Mouse (Mus musculus) macrophage (primary cell): ENCODE data around the gene E2f6. TPM values are rescaled to one million over a fixed set of nuclear protein-coding genes. Genes with fewer than 3 reads are reported as not detected.

Experiments used
- H3K27ac ChIP-seq: fragments of 350-480 bp; formaldehyde crosslinking; 2 replicates; pipeline ENCODE4 v1.9.0; 2021
- H3K36me3 ChIP-seq: fragments of 350-480 bp; formaldehyde crosslinking; 2 replicates; pipeline ENCODE4 v1.9.0; 2021; ENCODE audit errors: inconsistent target
- H3K4me3 ChIP-seq: fragments of 350-480 bp; formaldehyde crosslinking; 2 replicates; pipeline ENCODE4 v1.9.0; 2021; ENCODE audit errors: inconsistent target
- H3K79me2 ChIP-seq: fragments of 350-480 bp; formaldehyde crosslinking; 2 replicates; pipeline ENCODE4 v1.9.0; 2021; ENCODE audit errors: inconsistent target
- WGBS: methylation state at CpG from one replicate; pipeline ENCODE4 v1.1.7; 2026; ENCODE audit warnings: inconsistent platforms; ENCODE audit not compliant: missing documents; 5-methylcytosine and 5-hydroxymethylcytosine counted together
- polyA plus RNA-seq: library from polyadenylated mRNA; stranded (reverse); fragments of 250-400 nt; gene quantifications from 3 replicates; pipeline ENCODE4 v1.2.4, GENCODE M21; 2018; ENCODE audit warnings: inconsistent platforms

The E2f6 gene
- polyA plus RNA-seq, 1 experiment from 2014 or later = 14.9 TPM

- Histone ChIP-seq H3K36me3 (no peaks in the 10 kb centered on the region), H3K27ac (no peak overlapping the region), H3K79me2 (no peaks in the 10 kb centered on the region), H3K4me3 (no peak overlapping the region)
- WGBS = 46% methylated on average over 2 of the region's 2 CpGs
Measured at GRCm38 (mm10) chr12:16849821-16850220, 39.1 kb downstream of the E2f6 start.

- no peak overlapping the region for H3K4me3 ChIP-seq
- 86% methylated on average over 16 of the region's 16 CpGs for WGBS
- no peaks in the 10 kb centered on the region for H3K79me2 ChIP-seq
- no peaks in the 10 kb centered on the region for H3K36me3 ChIP-seq
- no peak overlapping the region for H3K27ac ChIP-seq
Measured at GRCm38 (mm10) chr12:16850431-16851375, 39.9 kb downstream of the E2f6 start.

- no peaks in the 10 kb centered on the region for H3K79me2 ChIP-seq
- H3K4me3 ChIP-seq = no peak overlapping the region
- WGBS = 73% methylated on average over 11 of the region's 11 CpGs
- H3K27ac ChIP-seq = no peak overlapping the region
- H3K36me3 ChIP-seq = no peaks in the 10 kb centered on the region
Measured at GRCm38 (mm10) chr12:16853431-16854165, 42.8 kb downstream of the E2f6 start.

GRCm38 (mm10) chr12:16855632-16856305, 45.0 kb downstream of the E2f6 start:
- no peak overlapping the region for H3K4me3 ChIP-seq
- no peaks in the 10 kb centered on the region for H3K79me2 ChIP-seq
- H3K27ac ChIP-seq = no peak overlapping the region
- H3K36me3 ChIP-seq = no peaks in the 10 kb centered on the region
- WGBS = 92% methylated on average over 6 of the region's 6 CpGs

GRCm38 (mm10) chr12:16856306-16856679, 45.5 kb downstream of the E2f6 start:
- Histone ChIP-seq H3K4me3 (no peak overlapping the region), H3K79me2 (no peaks in the 10 kb centered on the region), H3K36me3 (no peaks in the 10 kb centered on the region), H3K27ac (no peak overlapping the region)
- 100% methylated on average over 2 of the region's 2 CpGs for WGBS

GRCm38 (mm10) chr12:16858081-16858480, 47.3 kb downstream of the E2f6 start:
- no peak overlapping the region for H3K27ac ChIP-seq
- H3K36me3 ChIP-seq = no peaks in the 10 kb centered on the region

GRCm38 (mm10) chr12:16859781-16860180, 49.0 kb downstream of the E2f6 start:
- WGBS = 91% methylated on average over 2 of the region's 2 CpGs
- Histone ChIP-seq H3K36me3 (no peaks in the 10 kb centered on the region), H3K4me3 (no peak overlapping the region), H3K79me2 (no peaks in the 10 kb centered on the region), H3K27ac (no peak overlapping the region)

More at GRCm38 (mm10) chr12:16858081-16858480, 47.3 kb downstream of the E2f6 start:
- Histone ChIP-seq H3K4me3 (no peak overlapping the region), H3K79me2 (no peaks in the 10 kb centered on the region)
- WGBS = 82% methylated on average over 4 of the region's 4 CpGs

- Histone ChIP-seq H3K4me3 (no peak overlapping the region), H3K36me3 (no peaks in the 10 kb centered on the region), H3K27ac (no peak overlapping the region), H3K79me2 (no peaks in the 10 kb centered on the region)
- WGBS = 100% methylated on average over 1 of the region's 1 CpGs
Measured at GRCm38 (mm10) chr12:16860533-16860932, 49.8 kb downstream of the E2f6 start.

- no peak overlapping the region for H3K27ac ChIP-seq
- WGBS = 13% methylated on average over 1 of the region's 3 CpGs
- H3K36me3 ChIP-seq = no peaks in the 10 kb centered on the region
Measured at GRCm38 (mm10) chr12:16860961-16861360, 50.2 kb downstream of the E2f6 start.

GRCm38 (mm10) chr12:16864477-16864876, 53.7 kb downstream of the E2f6 start:
- 88% methylated on average over 4 of the region's 4 CpGs for WGBS

More at GRCm38 (mm10) chr12:16860961-16861360, 50.2 kb downstream of the E2f6 start:
- no peak overlapping the region for H3K4me3 ChIP-seq
- H3K79me2 ChIP-seq = no peaks in the 10 kb centered on the region

GRCm38 (mm10) chr12:16865871-16866270, 55.1 kb downstream of the E2f6 start:
- 17% methylated on average over 3 of the region's 3 CpGs for WGBS
- no peaks in the 10 kb centered on the region for H3K36me3 ChIP-seq
- no peak overlapping the region for H3K4me3 ChIP-seq
- 0 out of 2 replicates have a peak overlapping the region, but pooled peaks have one; percentile 2 for H3K27ac ChIP-seq
- H3K79me2 ChIP-seq = no peaks in the 10 kb centered on the region

More at GRCm38 (mm10) chr12:16864477-16864876, 53.7 kb downstream of the E2f6 start:
- Histone ChIP-seq H3K4me3 (no peak overlapping the region), H3K36me3 (no peaks in the 10 kb centered on the region), H3K27ac (no peak overlapping the region), H3K79me2 (no peaks in the 10 kb centered on the region)

- 17% methylated on average over 3 of the region's 3 CpGs for WGBS
- Histone ChIP-seq H3K79me2 (no peaks in the 10 kb centered on the region), H3K4me3 (no peak overlapping the region), H3K27ac (0 out of 2 replicates have a peak overlapping the region, but pooled peaks have one; percentile 2), H3K36me3 (no peaks in the 10 kb centered on the region)
Measured at GRCm38 (mm10) chr12:16866460-16866859, 55.7 kb downstream of the E2f6 start.

GRCm38 (mm10) chr12:16867306-16867705, 56.5 kb downstream of the E2f6 start:
- WGBS = 82% methylated on average over 7 of the region's 7 CpGs
- no peak overlapping the region for H3K4me3 ChIP-seq
- H3K79me2 ChIP-seq = no peaks in the 10 kb centered on the region
- no peaks in the 10 kb centered on the region for H3K36me3 ChIP-seq
- no peak overlapping the region for H3K27ac ChIP-seq

- Histone ChIP-seq H3K4me3 (no peak overlapping the region), H3K27ac (no peak overlapping the region), H3K36me3 (no peaks in the 10 kb centered on the region), H3K79me2 (no peaks in the 10 kb centered on the region)
- WGBS = 84% methylated on average over 6 of the region's 6 CpGs
Measured at GRCm38 (mm10) chr12:16868618-16869017, 57.9 kb downstream of the E2f6 start.
